Mouse (Mus musculus) lung, embryonic 14.5 days (tissue): ENCODE measurements around the gene Prkce. TPM values are rescaled to one million over a fixed set of nuclear protein-coding genes. Genes with fewer than 3 reads are reported as not detected.

ENCODE experiments used
- ATAC-seq: fragments of 200-750 bp; cut with Nextera tagmentation; 2 replicates; pipeline ENCODE4 v1.8.0; 2017; ENCODE audit warnings: mild to moderate bottlenecking, moderate TSS enrichment, moderate library complexity; ENCODE audit not compliant: insufficient read depth
- DNase-seq: peaks from one replicate; pipeline ENCODE4 v3.0.0-alpha.2; 2015
- H3K27ac ChIP-seq: fragments of 300-500 bp; sonication (generic); 2 replicates; pipeline ENCODE4 v1.5.1; 2014; ENCODE audit warnings: low read depth, mild to moderate bottlenecking, moderate library complexity
- H3K27me3 ChIP-seq: fragments of 300-500 bp; sonication (generic); 2 replicates; pipeline ENCODE4 v1.6.1; 2014; ENCODE audit warnings: low read length, control low read depth; ENCODE audit not compliant: insufficient read depth
- H3K36me3 ChIP-seq: fragments of 300-500 bp; sonication (generic); 2 replicates; pipeline ENCODE4 v1.6.1; 2014; ENCODE audit warnings: control low read depth; ENCODE audit not compliant: insufficient read depth
- H3K4me1 ChIP-seq: fragments of 300-500 bp; sonication (generic); 2 replicates; pipeline ENCODE4 v1.6.1; 2014; ENCODE audit warnings: antibody characterized with exemption, control low read depth; ENCODE audit not compliant: insufficient read depth
- H3K4me2 ChIP-seq: fragments of 300-500 bp; sonication (generic); 2 replicates; pipeline ENCODE4 v1.6.1; 2014; ENCODE audit warnings: mild to moderate bottlenecking
- H3K4me3 ChIP-seq: fragments of 300-500 bp; sonication (generic); 2 replicates; pipeline ENCODE4 v1.5.1; 2014; ENCODE audit warnings: low read depth, low read length
- H3K9ac ChIP-seq: fragments of 300-500 bp; sonication (generic); 2 replicates; pipeline ENCODE4 v1.6.1; 2014
- H3K9me3 ChIP-seq: fragments of 300-500 bp; sonication (generic); 2 replicates; pipeline ENCODE4 v1.6.1; 2016; ENCODE audit warnings: low read depth, low read length, control low read depth
- CTCF ChIP-seq: IDR thresholded peaks from 2 replicates; pipeline ENCODE4 v1.5.1; 2016; ENCODE audit warnings: antibody characterized with exemption, low read depth
- whole genome bisulfite sequencing: fragments of 180-500 bp; shearing (Covaris S2); extraction: QIAGEN DNeasy Blood & Tissue Kit; methylation state at CpG from one replicate; pipeline ENCODE4 v1.1.7; 2014; 5-methylcytosine and 5-hydroxymethylcytosine counted together
- polyA plus RNA-seq: library from polyadenylated mRNA; unstranded; fragments of >200 nt; fragmentation: Nextera tagmentation; extraction: Ambion mirVana; gene quantifications from 2 replicates; pipeline ENCODE4 v1.2.1, GENCODE M21; 2014

Gene Prkce
- polyA plus RNA-seq, 1 experiment from 2014 or later = 10.1 TPM

DNA sequence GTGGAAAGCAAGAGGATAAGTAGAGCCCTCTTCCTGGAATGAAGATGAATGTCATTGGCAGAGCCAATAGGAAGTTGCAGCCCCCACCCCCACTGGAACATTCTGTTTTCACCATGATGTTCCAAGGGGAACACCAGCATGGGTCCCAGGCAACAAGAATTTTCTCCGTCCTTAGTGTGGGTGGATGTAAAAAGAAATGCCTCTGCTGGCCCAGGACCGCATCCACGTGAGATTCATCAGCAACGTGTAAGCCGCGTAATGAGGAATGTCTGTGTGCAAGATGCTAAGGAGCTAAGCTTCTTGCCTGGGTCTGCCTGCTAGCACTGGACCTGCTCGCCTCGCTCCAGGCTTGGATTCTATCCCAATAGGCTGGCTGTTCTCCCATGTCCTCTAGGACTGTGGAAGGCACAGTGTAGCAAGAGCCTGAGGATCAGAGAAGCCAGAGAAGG, 337.6 kb downstream of the Prkce start, which contains the start of gene Gm10309:
Gene Gm10309 (minus strand): TSS at position 50 of the 449 bp plus-strand sequence.
- Histone ChIP-seq H3K4me3 (no peak within 1 kb of the TSS), H3K9me3 (no peaks in the 10 kb centered on the region), H3K4me1 (no peaks in the 10 kb centered on the region), H3K27ac (no peak within 1 kb of the TSS), H3K9ac (no peak within 1 kb of the TSS), H3K4me2 (no peak within 1 kb of the TSS), H3K36me3 (no peaks in the 10 kb centered on the region), H3K27me3 (no peaks in the 10 kb centered on the region)
- DNase-seq (peak; percentile 13), ATAC-seq (no peak)
- WGBS = 90% methylated on average over 8 of the region's 8 CpGs
- no peak for TF ChIP-seq CTCF

DNA sequence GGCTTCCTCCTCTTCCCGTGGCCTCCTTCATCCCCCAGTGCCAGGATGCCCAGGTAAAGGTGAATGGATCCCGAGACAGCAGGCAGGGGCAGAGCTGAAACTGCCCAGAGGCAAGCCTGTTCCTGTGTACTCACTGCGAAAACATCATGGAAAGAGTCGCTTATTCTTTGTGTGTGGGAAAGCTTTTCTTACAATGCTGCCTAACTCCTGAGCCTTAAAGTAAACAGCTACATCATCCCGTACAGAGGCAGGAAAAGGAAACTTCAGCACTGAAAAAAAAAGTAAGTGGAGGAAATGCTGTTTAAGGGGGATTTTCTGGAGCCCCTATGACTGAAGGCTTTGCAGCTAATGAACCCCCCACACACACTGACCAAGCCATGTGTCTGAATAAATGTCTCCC, 339.3 kb downstream of the Prkce start:
- H3K36me3 ChIP-seq = no peaks in the 10 kb centered on the region
- H3K27ac ChIP-seq = peak overlapping the region; percentile 78
- WGBS = 39% methylated on average over 5 of the region's 5 CpGs
- no peak overlapping the region for H3K9ac ChIP-seq
- no peaks in the 10 kb centered on the region for H3K4me1 ChIP-seq
- H3K4me3 ChIP-seq = no peak overlapping the region
- no peak for ATAC-seq
- TF ChIP-seq CTCF = no peak
- DNase-seq = peak; percentile 30
- no peak overlapping the region for H3K4me2 ChIP-seq
- H3K9me3 ChIP-seq = no peaks in the 10 kb centered on the region
- no peaks in the 10 kb centered on the region for H3K27me3 ChIP-seq

DNA sequence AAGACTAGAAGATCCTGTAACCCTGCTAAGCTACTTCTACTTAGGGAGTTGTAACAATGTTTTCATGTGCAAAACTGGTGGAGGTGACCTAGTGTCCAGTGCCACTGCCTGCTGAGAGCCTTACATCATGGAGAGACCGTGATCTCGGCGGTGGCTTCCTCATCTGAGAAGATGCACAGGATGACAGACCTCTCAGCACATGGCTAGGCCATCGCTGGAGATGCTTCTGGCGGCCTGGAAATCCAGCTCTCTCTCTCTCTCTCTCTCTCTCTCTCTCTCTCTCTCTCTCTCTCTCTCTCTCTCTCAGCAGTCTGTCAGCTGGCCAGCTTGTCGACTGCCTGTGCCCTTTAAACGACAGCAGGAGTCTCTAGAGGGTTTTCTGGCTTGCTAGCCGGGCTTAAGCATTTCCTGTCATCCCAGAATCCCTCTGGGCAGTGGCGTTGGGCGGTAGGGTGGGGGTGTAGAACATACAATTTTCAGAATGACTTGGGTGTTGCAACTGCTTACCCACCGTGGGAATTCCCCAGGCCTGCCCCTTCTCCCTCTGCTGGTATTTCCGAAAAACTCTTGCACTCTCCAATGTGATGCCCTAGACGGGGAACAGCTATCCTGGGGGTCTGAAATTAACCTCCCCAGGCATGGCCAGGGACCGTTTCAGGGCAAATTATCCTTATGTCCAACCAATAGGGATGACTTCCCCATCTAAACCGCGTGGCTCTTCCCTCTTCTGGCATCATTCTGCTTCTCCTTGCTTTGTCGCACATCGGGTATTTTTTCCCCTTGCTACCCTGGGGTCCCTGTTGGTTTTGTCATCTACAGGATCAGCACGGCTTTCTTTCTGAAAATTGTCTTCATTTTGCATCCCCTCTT, 340.0 kb downstream of the Prkce start:
- Histone ChIP-seq H3K4me2 (no peak overlapping the region), H3K9me3 (no peaks in the 10 kb centered on the region), H3K27ac (peak overlapping the region; percentile 78), H3K27me3 (no peaks in the 10 kb centered on the region), H3K4me1 (no peaks in the 10 kb centered on the region), H3K4me3 (no peak overlapping the region), H3K36me3 (no peaks in the 10 kb centered on the region), H3K9ac (no peak overlapping the region)
- DNase-seq = peak; percentile 49
- ATAC-seq = no peak
- WGBS = 62% methylated on average over 19 of the region's 19 CpGs
- no peak for TF ChIP-seq CTCF

DNA sequence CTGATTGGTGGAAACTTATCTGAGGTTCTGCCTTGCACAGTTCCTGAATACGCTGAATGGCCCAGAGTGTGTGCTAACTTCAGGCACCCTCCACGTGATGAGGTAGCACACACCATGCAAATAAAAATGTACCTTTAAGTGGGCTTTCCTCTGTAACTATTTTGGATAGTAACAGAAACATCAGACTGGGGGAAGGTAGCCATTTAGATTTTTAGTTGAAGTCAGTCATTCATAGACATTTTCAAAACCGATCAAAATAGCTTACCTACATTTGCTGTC, 340.6 kb downstream of the Prkce start:
- ATAC-seq (no peak), DNase-seq (no peak)
- Histone ChIP-seq H3K4me3 (no peak overlapping the region), H3K36me3 (no peaks in the 10 kb centered on the region), H3K27me3 (no peaks in the 10 kb centered on the region), H3K9ac (no peak overlapping the region), H3K9me3 (no peaks in the 10 kb centered on the region), H3K4me2 (no peak overlapping the region), H3K27ac (no peak overlapping the region), H3K4me1 (no peaks in the 10 kb centered on the region)
- 78% methylated on average over 3 of the region's 3 CpGs for WGBS
- no peak for TF ChIP-seq CTCF

DNA sequence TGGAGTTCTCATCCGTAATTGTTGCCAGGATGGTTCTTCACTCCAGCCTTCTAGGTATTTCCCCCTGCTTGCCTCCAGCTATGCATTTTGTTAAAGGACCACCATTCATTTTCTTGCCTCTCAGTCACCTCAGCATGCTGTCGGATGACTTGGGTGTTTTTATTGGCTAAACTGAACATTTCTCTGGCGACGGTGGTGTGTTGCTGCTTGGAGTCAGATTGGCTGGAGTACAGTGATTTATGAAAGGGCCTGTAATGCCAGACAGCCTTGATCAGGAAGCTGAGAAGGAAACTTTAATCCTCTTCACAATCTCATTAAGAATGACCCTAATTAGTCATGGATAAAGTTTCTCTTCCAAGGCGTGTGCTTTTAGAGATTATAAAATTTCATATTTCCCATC, 342.3 kb downstream of the Prkce start:
- Histone ChIP-seq H3K27me3 (no peaks in the 10 kb centered on the region), H3K4me3 (no peak overlapping the region), H3K36me3 (no peaks in the 10 kb centered on the region), H3K27ac (no peak overlapping the region), H3K9me3 (no peaks in the 10 kb centered on the region), H3K4me2 (no peak overlapping the region), H3K9ac (no peak overlapping the region), H3K4me1 (0 out of 2 replicates have a peak, but pooled peaks cover 3% of the 10 kb centered on the region)
- no peak for TF ChIP-seq CTCF
- DNase-seq = no peak
- ATAC-seq = no peak
- 53% methylated on average over 5 of the region's 5 CpGs for WGBS

DNA sequence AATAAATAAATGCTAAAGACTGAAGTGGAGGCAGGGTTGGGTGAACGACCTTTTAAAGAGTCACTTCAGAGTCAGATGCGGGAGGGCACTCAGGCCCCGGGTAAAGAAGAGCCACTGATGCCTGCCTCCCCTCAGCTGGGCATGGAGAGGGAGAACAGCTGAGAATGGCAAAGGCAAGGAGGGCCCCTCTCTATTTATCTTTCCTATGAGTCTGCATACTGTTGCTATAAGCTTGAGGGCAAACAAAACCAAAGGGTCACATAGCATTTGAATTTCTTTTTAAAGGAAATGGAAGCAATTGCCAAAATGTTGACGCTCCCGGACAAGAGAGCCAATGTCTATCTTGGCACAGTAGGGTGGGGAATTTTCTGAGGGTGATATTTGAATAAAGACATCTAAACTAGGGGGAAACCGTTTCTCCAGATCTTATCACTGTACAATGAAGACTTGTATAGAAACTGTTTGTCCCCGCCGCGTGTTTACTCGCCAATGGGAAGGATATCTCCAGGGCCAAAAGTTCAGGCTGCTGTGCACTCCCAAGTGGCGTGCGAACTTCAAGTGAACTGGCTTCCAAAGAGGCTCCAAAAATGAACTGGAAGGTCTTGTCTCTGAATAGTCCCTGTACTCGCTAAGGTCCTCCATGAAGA, 347.5 kb downstream of the Prkce start:
- Histone ChIP-seq H3K27ac (peak overlapping the region; percentile 52), H3K4me3 (no peak overlapping the region), H3K4me1 (peaks cover 9% of the 10 kb centered on the region; the same call in 1 of the 2 replicates), H3K36me3 (no peaks in the 10 kb centered on the region), H3K9ac (no peak overlapping the region), H3K9me3 (no peaks in the 10 kb centered on the region), H3K27me3 (no peaks in the 10 kb centered on the region), H3K4me2 (no peak overlapping the region)
- ATAC-seq (no peak), DNase-seq (peak; percentile 63)
- 40% methylated on average over 13 of the region's 13 CpGs for WGBS
- no peak for TF ChIP-seq CTCF

DNA sequence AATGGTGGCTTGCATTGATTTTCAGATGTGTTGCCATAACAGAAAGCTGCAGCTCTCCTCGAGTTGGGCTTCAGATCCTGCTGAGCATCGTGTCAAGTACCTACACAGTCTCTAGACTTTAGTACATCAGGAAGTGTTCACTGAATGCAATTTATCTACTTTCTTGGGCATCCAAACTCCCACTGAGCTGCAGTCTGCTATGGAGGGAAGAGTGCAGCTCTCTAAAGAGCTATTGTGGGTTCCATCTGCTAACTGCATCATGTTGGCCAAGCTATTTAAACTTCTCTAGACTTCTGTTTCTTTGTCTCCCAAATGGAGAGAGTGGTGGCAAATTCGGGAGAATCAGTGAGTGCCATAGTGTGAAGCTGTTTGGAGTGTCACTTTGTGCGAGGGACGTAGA, 349.0 kb downstream of the Prkce start:
- peaks cover 9% of the 10 kb centered on the region; the same call in 1 of the 2 replicates for H3K4me1 ChIP-seq
- H3K4me3 ChIP-seq = no peak overlapping the region
- no peak overlapping the region for H3K27ac ChIP-seq
- no peak for TF ChIP-seq CTCF
- no peak overlapping the region for H3K9ac ChIP-seq
- no peak for DNase-seq
- no peaks in the 10 kb centered on the region for H3K36me3 ChIP-seq
- 65% methylated on average over 5 of the region's 5 CpGs for WGBS
- no peaks in the 10 kb centered on the region for H3K27me3 ChIP-seq
- no peak for ATAC-seq
- no peaks in the 10 kb centered on the region for H3K9me3 ChIP-seq
- H3K4me2 ChIP-seq = no peak overlapping the region
